Mouse (Mus musculus): ENCODE results near the gene Pla2g4b. TPM values are rescaled to one million over a fixed set of nuclear protein-coding genes. Genes with fewer than 3 reads are reported as not detected.

The Pla2g4b gene
- polyA plus RNA-seq, 1 experiment: 0.24 TPM

GRCm38 (mm10) chr2:120007680-120008210, 25.5 kb upstream of the Pla2g4b start:
- TF ChIP-seq GATA1 (IDR thresholded peaks at IDR 0.05; ENCODE audit: low read length): no peak

DNA sequence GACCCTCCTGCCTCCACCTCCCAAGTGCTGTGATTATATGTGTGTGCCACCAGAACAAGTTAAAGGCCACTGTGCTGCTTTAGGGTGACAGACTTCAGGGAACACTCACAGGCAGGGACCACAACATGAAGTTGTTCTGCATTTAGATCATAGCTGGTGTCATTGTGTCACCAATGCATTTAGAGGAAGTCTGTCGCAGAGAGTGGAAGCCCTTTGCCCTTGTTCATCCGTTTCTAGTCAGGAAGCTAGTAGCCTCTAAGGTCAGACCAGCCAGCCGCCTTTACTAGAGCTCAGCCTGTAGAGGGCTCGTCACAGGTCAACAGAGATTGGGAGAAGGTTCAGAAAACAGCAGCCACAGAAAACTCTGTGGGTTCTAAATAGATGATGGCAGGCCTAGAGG, 24.5 kb upstream of the Pla2g4b start:
- no peak for TF ChIP-seq GATA1 (IDR thresholded peaks at IDR 0.05; ENCODE audit: low read length)

GRCm38 (mm10) chr2:120011462-120012200, 21.6 kb upstream of the Pla2g4b start:
- TF ChIP-seq GATA1 (IDR thresholded peaks at IDR 0.05; ENCODE audit: low read length): no peak

DNA sequence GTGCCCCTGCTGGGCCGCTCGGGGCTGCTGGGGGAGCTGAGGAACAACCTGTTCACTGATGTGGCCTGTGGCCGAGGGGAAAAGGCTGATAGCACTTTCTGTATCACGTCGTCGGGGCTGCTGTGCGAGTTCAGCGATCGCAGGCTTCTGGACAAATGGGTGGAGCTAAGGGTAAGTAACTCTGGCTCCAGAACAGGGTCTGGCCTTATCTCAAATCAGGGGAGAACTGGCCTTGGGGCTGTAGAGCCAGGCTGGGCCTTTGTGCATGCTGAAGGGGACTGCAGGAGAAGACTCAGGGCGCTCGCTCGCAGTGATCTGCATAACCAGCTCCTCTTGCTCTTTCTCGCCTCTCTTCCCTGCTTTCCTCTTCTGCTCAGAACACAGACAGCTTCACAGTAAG, 20.3 kb upstream of the Pla2g4b start:
- no peak for TF ChIP-seq GATA1 (IDR thresholded peaks at IDR 0.05; ENCODE audit: low read length)

GRCm38 (mm10) chr2:120013831-120014486, 19.3 kb upstream of the Pla2g4b start:
- no peak for TF ChIP-seq GATA1 (IDR thresholded peaks at IDR 0.05; ENCODE audit: low read length)

GRCm38 (mm10) chr2:120015882-120016281, 17.3 kb upstream of the Pla2g4b start:
- no peak for TF ChIP-seq GATA1 (IDR thresholded peaks at IDR 0.05; ENCODE audit: low read length)

GRCm38 (mm10) chr2:120017599-120017998, 15.6 kb upstream of the Pla2g4b start:
- TF ChIP-seq GATA1 (IDR thresholded peaks at IDR 0.05; ENCODE audit: low read length): no peak

GRCm38 (mm10) chr2:120024337-120024736, 8.9 kb upstream of the Pla2g4b start:
- no peak for TF ChIP-seq GATA1 (IDR thresholded peaks at IDR 0.05; ENCODE audit: low read length)

GRCm38 (mm10) chr2:120026984-120027949, 6.0 kb upstream of the Pla2g4b start, which contains the start of the genes Jmjd7 and Gm28042:
Gene Jmjd7 (plus strand): TSS chr2:120027483.
Gene Gm28042 (plus strand): TSS chr2:120027493.
- TF ChIP-seq GATA1 (IDR thresholded peaks at IDR 0.05; ENCODE audit: low read length): no peak

DNA sequence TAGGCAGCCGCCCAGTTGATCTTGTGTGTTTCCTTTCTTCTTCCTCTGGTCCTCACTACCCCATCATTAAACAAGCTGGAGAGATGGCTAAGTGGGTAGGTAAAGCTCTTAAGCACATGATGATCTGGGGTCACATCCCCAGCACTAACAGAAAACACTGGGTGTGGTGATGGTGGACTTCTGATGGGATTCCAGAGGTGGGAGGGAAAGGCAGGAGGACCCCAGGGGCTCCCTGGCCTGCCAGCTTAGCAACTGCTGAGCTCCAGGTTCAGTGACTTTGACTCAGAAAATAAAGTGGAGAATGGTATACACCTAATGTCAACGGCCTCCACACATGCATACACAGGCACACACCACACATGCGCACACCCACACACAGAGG, 5.3 kb upstream of the Pla2g4b start:
- no peak for TF ChIP-seq GATA1 (IDR thresholded peaks at IDR 0.05; ENCODE audit: low read length)

GRCm38 (mm10) chr2:120030380-120030779, 2.8 kb upstream of the Pla2g4b start:
- TF ChIP-seq GATA1 (IDR thresholded peaks at IDR 0.05; ENCODE audit: low read length): no peak

DNA sequence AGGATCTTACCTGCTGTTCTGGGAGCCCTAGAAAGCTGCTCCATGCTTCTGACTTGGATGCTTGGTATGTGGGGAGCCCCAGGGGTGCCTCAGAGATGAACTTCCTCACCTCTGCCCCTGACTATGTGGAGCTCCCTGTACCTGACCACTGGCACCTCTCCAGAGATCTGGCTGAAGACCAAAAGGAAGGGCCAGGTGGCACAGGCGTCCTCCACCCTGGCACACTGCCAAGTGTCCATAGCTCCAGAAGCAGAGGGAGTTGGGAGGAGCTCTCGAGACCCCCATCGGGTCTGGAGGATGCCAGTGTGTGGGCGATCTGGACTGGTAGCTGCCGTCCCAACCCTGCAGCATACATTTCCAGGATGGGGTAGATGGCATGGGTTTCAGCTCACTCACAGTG, 509 bp downstream of the Pla2g4b start:
- no peak for TF ChIP-seq GATA1 (IDR thresholded peaks at IDR 0.05; ENCODE audit: low read length)

GRCm38 (mm10) chr2:120037744-120038143, 4.5 kb downstream of the Pla2g4b start:
- no peak for TF ChIP-seq GATA1 (IDR thresholded peaks at IDR 0.05; ENCODE audit: low read length)

DNA sequence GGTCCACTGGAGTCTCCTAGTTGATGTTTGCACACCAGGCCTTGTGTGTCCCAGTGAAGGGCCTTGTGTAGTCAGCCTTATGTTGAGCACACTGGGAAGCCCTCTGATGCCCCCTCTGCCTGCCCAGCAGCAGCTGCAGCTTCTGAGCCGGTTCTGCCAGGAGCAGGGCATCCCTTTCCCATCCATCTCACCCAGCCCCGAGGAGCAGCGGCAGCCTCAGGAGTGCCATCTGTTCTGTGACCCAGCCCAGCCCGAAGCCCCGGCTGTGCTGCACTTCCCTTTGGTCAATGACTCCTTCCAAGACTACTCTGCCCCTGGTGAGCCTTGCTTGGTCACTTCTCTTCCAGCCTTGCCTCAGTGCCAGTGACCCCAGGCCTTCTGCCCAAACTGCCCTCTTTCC, 7.8 kb downstream of the Pla2g4b start:
- TF ChIP-seq GATA1 (IDR thresholded peaks at IDR 0.05; ENCODE audit: low read length): no peak

DNA sequence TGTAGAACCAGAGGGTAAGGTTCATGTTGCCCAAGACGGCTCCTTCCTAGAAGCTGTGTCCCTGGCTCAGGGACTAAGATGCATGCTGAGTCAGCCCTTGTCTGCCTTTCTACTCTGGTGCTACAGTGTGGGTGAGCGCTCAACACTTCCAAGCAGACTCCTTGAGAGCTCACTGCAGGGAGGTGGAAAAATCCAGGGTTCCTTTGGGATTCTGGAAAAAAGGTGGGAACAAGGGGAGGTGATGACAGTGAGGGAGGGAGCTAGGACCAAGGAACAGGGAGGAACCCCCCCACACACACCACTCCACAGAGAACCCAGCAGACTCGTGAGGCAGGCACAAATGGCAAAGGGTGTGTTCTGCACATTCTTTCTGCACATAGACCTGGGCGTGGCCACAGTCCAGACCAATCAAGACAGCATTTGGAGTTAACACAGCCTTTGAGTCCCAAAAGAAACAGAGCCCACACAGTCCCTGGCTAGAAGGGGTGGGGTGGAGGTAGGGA, 10.9 kb downstream of the Pla2g4b start:
- TF ChIP-seq GATA1 (IDR thresholded peaks at IDR 0.05; ENCODE audit: low read length): no peak

Measured in G1E-ER4 (cell line).